Mouse (Mus musculus) lung, postnatal 4 days (tissue): ENCODE measurements around the gene Rpp25l.

ENCODE experiments used
- DNase-seq, 2 experiments: peaks; one replicate each; pipeline ENCODE4 v3.0.0; 2021

The Rpp25l gene

DNA sequence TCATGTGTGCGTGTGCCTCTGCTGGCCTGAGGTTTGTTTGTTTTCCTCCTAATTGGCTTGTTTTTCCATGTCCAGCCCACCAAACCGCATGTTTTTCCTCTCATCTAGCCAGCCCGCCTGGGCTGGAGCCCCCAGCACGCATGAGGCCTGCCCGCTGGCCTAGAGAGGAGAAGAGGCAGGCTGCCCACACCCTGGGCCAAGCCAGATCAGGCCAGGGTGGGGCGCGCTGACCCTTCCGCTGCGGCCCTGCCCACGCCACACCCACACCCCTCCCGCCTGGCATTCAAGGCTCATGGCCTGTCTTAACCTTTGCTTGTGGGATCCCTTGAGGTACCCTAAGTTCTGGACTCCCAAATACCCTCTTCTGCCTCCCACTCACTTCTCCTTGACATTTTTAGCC is 46.7 kb downstream of the Rpp25l start:
- DNase-seq = no peak

DNA sequence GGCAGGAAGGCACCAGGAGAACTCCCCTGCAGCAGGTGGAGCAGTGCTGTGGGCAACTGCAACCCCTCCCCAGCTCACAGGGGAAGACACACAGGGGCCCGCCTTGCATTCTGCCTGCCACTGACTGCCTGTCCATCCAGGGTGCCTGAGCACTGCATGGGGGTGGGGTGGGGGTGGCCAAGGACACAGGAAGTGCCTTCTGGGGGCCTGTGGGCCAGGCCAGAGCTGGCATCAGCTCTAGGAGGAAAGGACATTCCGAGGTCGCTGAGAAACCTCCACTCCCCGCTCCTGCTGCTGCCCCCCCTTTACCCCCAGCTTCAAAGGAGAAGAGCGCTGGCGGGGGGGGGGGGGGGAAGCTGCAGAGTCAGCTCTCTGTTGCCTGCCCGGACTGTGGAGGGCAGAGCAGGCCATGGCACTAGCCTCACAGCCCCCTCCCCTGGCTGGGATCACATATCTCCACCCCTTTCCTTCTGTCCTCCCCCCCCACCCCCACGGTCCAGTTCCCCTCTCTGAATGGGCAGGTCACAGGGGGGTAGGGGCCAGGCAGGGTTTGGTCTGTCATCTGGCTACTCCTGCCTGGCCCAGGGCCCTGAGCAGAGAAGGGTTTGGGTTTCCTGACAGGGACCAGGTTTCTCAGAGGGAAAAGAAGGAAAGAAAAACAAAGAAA is 48.2 kb downstream of the Rpp25l start:
- DNase-seq = no peak

DNA sequence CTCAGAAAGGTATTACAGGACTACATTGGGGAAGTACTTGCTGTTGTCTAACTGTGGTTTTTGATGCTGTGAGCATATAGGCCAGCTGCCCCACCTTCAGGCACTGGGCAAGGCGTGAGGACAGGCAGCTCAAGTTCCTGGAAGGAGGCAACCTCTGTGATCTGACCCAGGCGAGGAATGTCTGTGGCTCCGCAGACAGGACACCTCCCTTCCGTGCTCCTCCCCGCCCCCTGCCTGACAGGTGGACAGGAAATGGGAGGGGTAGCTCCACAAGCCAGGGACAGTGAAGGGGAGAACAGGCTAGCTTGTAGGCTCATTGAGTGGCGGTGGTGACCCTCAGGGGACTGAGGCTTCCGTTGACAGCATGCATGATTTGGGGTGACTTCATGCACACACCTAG is 48.8 kb downstream of the Rpp25l start:
- DNase-seq = no peak

DNA sequence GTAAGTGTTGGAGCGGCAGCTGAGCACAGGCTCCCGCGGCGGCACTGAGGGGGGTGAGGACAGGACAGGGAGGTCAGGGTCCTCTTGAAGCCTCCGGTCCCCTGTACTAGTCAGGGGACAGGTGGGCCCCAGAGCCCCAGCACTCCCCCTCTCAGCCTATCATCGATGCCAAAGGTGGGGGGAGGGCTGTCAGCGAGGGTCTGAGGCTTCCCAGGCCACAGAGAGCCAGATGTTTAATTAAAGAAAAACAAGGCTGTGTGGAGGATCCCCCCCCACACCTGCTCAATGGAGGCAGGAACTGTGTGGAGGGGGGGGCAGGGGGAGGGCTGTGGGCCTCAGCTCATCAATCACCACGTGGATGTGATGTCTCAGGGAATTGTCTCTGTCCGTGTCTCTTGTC is 49.7 kb downstream of the Rpp25l start:
- DNase-seq = no peak

DNA sequence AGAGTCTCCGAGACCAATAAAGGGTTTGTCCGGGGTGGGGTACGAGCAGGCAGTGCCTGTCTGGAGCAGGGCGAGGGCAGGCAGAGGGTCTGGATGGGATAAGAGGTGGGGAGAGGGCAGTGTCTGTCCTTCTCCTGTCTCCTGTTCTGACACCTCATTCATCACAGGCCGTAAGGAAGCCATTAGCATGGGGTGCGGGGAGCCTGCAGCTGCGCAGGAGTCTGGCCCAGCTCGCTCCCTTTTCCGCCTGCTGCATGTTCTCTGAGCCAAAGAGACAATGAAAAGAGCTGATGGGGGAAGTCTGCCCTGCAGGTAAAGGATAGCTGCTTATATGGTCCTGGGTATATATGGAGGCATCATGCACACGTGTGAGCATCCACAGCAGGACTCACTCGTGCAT is 50.6 kb downstream of the Rpp25l start:
- no peak for DNase-seq
